Mouse (Mus musculus): Measurements from ENCODE around the gene Tekt3. TPM values are rescaled to one million over a fixed set of nuclear protein-coding genes. Genes with fewer than 3 reads are reported as not detected.

Tekt3 gene
- total RNA-seq, 2 experiments from 2014 or later, result not detected

GRCm38 (mm10) chr11:63122249-63122648, 60.8 kb downstream of the Tekt3 start:
- intact Hi-C loops (cut with DNase I), result no loop called here
- no peak for DNase-seq

- no peak for DNase-seq
- intact Hi-C loops (cut with DNase I), result no loop called here
These were observed 61.4 kb downstream of the Tekt3 start for GRCm38 (mm10) chr11:63122776-63123350.

GRCm38 (mm10) chr11:63124316-63124715, 62.9 kb downstream of the Tekt3 start:
- no peak for DNase-seq
- intact Hi-C loops (cut with DNase I), result no loop called here

GRCm38 (mm10) chr11:63125832-63126456, 64.5 kb downstream of the Tekt3 start:
- peak; percentile 65 to 75 for DNase-seq
- intact Hi-C loops (cut with DNase I), result loop anchor here (5.0 kb wide), 1 partner anchor 54 kb away; no protein-coding TSS in a partner anchor

- DNase-seq, result no peak
- intact Hi-C loops (cut with DNase I), result loop anchor here (5.0 kb wide), 1 partner anchor 55 kb away; no protein-coding TSS in a partner anchor
These were observed 65.5 kb downstream of the Tekt3 start for GRCm38 (mm10) chr11:63126976-63127375.

- intact Hi-C loops (cut with DNase I), result loop anchor here (5.0 kb wide), 1 partner anchor 55 kb away; no protein-coding TSS in a partner anchor
- no peak for DNase-seq
These were observed 66.1 kb downstream of the Tekt3 start for GRCm38 (mm10) chr11:63127513-63127912.

GRCm38 (mm10) chr11:63128784-63129183, 67.3 kb downstream of the Tekt3 start, which contains the start of gene Pmp22:
Pmp22 (plus strand) TSS chr11:63128982.
- DNase-seq, result peak; percentile 58 to 62

GRCm38 (mm10) chr11:63129375-63129774, 67.9 kb downstream of the Tekt3 start:
- DNase-seq, result peak; percentile 62 to 70

More at GRCm38 (mm10) chr11:63128784-63129183, 67.3 kb downstream of the Tekt3 start, which contains the start of gene Pmp22:
- intact Hi-C loops (cut with DNase I), result loop anchor here (5.0 kb wide), 1 partner anchor 56 kb away; no protein-coding TSS in a partner anchor

GRCm38 (mm10) chr11:63129840-63130239, 68.4 kb downstream of the Tekt3 start:
- intact Hi-C loops (cut with DNase I), result loop anchor here (2.0 to 10.0 kb wide), 5 partner anchors 58 to 375 kb away; partner anchors contain the start of genes Gm10428 and Trim16
- peak in 1 of 2 experiments; percentile 36 for DNase-seq

More at GRCm38 (mm10) chr11:63129375-63129774, 67.9 kb downstream of the Tekt3 start:
- intact Hi-C loops (cut with DNase I), result loop anchor here (5.0 kb wide), 1 partner anchor 57 kb away; no protein-coding TSS in a partner anchor

GRCm38 (mm10) chr11:63130497-63130896, 69.0 kb downstream of the Tekt3 start:
- intact Hi-C loops (cut with DNase I), result loop anchor here (2.0 to 10.0 kb wide), 4 partner anchors 103 to 376 kb away; partner anchors contain the start of genes Gm10428 and Trim16
- DNase-seq, result peak; percentile 83 to 90

GRCm38 (mm10) chr11:63131001-63131692, 69.7 kb downstream of the Tekt3 start:
- intact Hi-C loops (cut with DNase I), result loop anchor here (2.0 to 10.0 kb wide), 4 partner anchors 104 to 376 kb away; partner anchors contain the start of genes Gm10428 and Trim16

GRCm38 (mm10) chr11:63131693-63132040, 70.2 kb downstream of the Tekt3 start:
- intact Hi-C loops (cut with DNase I), result loop anchor here (2.0 to 10.0 kb wide), 4 partner anchors 104 to 377 kb away; partner anchors contain the start of genes Gm10428 and Trim16
- no peak for DNase-seq

More at GRCm38 (mm10) chr11:63131001-63131692, 69.7 kb downstream of the Tekt3 start:
- peak; percentile 79 for DNase-seq

GRCm38 (mm10) chr11:63132151-63132500, 70.7 kb downstream of the Tekt3 start:
- intact Hi-C loops (cut with DNase I), result loop anchor here (5.0 to 10.0 kb wide), 3 partner anchors 105 to 377 kb away; partner anchors contain the start of genes Gm10428 and Trim16
- no peak for DNase-seq

GRCm38 (mm10) chr11:63132501-63133435, 71.3 kb downstream of the Tekt3 start:
- intact Hi-C loops (cut with DNase I), result loop anchor here (5.0 to 10.0 kb wide), 3 partner anchors 105 to 378 kb away; partner anchors contain the start of genes Gm10428 and Trim16
- DNase-seq, result peak; percentile 80 to 85

- intact Hi-C loops (cut with DNase I), result loop anchor here (2.0 to 10.0 kb wide), 4 partner anchors 35 to 379 kb away; partner anchors contain the start of genes Gm10428 and Trim16
- no peak for DNase-seq
These were observed 72.6 kb downstream of the Tekt3 start for GRCm38 (mm10) chr11:63134021-63134420.

GRCm38 (mm10) chr11:63134742-63135482, 73.5 kb downstream of the Tekt3 start:
- intact Hi-C loops (cut with DNase I), result loop anchor here (1.0 to 10.0 kb wide), 6 partner anchors 34 to 380 kb away; partner anchors contain the start of genes Gm10428 and Trim16
- peak in 1 of 2 experiments; percentile 43 for DNase-seq

GRCm38 (mm10) chr11:63135622-63136021, 74.2 kb downstream of the Tekt3 start:
- intact Hi-C loops (cut with DNase I), result loop anchor here (1.0 to 10.0 kb wide), 5 partner anchors 33 to 381 kb away; partner anchors contain the start of genes Gm10428 and Trim16
- peak; percentile 94 to 99 for DNase-seq

GRCm38 (mm10) chr11:63136205-63136604, 74.8 kb downstream of the Tekt3 start:
- intact Hi-C loops (cut with DNase I), result loop anchor here (5.0 to 10.0 kb wide), 3 partner anchors 154 to 381 kb away; partner anchors contain the start of genes Gm10428 and Trim16

More at GRCm38 (mm10) chr11:63136205-63136604, 74.8 kb downstream of the Tekt3 start:
- DNase-seq, result peak; percentile 77 to 78

Measured in heart, postnatal 14 days (tissue).